Mouse (Mus musculus) liver, embryonic 14.5 days (tissue): ENCODE measurements at regions not wholly inside any gene's neighbourhood (a gene's known extent, or its start where the extent isn't known, plus 50 kb on each side); places are given as distances from the start of the nearest gene placed in this dataset.

Experiments
- CTCF ChIP-seq: IDR thresholded peaks from 2 replicates; pipeline ENCODE4 v1.5.1; 2016; ENCODE audit warnings: antibody characterized with exemption, low read depth, control low read depth
- EP300 ChIP-seq: IDR thresholded peaks from 2 replicates; pipeline ENCODE4 v1.6.1; 2016; ENCODE audit warnings: antibody characterized with exemption, low read depth

DNA sequence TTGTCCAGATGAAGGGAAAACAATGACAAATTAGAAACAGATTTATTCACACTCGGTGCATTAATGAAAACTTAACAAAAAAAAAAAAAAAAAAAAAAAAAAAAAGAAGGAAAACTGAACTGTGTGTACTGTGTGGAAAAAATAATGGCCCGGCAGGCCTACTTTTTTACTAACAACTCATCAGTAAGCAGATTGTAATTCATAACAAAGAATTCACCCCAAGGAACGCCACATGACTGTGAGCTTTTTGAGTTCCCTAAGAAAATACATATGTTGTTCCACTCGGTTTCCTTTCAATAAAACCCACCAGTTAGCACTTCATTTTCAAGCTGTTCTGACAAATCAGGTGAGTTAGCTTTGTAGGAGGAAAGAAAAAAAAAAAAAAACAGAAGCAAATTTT, 254.4 kb upstream of the Tbx18 start:
- TF ChIP-seq CTCF (no peak), EP300 (no peak)
